Mouse (Mus musculus) cerebellum, adult 2 months (tissue): ENCODE measurements around the gene Enkur.

Experiments
- CTCF ChIP-seq: fragments of 200-500 bp; IDR thresholded peaks from 2 replicates; pipeline ENCODE4 v1.5.1; 2011; ENCODE audit warnings: low read depth, mild to moderate bottlenecking, control low read depth, low read length, moderate library complexity, borderline replicate concordance; ENCODE audit not compliant: insufficient read depth
- POLR2A ChIP-seq: fragments of 200-500 bp; IDR thresholded peaks from 2 replicates; pipeline ENCODE4 v1.6.1; 2011; ENCODE audit warnings: low read length, control low read depth, borderline replicate concordance; ENCODE audit not compliant: insufficient read depth

- TF ChIP-seq POLR2A (no peak), CTCF (no peak)
These were observed 58.0 kb downstream of the Enkur start for GRCm38 (mm10) chr2:21147169-21147568.
